Mouse (Mus musculus): ENCODE results near the gene Gm6993.

Gm6993 gene

DNA sequence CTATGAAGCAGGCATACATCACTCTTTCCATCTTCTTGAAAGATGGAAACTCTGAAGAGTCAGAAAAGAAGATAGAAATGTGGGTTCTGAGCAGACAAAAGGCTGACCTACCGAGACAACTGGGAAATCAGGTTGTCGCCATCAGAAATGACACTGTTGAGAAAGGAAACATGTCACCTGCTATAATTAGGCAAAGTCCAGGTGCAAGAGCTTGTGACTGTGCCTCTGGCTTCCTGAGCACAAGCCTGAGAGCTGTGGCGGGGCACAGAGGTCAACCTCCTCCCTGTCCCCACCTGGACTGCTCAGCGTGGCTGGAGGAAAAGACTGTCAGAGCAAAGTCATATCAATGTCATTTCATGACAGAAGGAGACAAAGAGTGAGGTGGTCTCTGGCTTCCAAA, 772 bp upstream of the Gm6993 start:
- in situ Hi-C loops (cut with MboI), result no loop called here

- in situ Hi-C loops (cut with MboI), result no loop called here
Observed at GRCm38 (mm10) chr12:31241595-31242342, 1.2 kb downstream of the Gm6993 start.

- in situ Hi-C loops (cut with MboI), result no loop called here
Observed at GRCm38 (mm10) chr12:31244001-31244400, 3.4 kb downstream of the Gm6993 start.

DNA sequence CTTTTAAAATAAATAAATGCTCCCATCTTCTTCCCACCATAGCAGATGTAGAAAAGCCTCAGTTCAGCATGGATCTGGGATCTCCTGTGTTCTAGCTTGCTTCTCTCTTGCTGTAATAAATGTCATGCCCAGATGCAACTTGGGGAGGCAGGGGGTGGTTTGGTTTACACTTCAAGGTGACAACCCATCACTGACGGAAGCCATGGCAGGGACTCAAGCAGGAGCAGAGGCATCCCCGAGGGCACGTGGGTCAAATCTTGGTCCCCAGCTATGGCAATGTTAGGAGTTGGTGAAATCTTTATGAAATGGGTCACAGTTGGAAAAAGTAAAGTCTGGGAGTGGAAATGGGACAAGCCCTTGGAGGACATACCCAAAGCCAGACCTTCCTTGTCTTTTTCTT, 4.1 kb downstream of the Gm6993 start:
- in situ Hi-C loops (cut with MboI), result no loop called here

- in situ Hi-C loops (cut with MboI), result no loop called here
Observed at GRCm38 (mm10) chr12:31246153-31246552, 5.6 kb downstream of the Gm6993 start.

GRCm38 (mm10) chr12:31246615-31247014, 6.0 kb downstream of the Gm6993 start:
- in situ Hi-C loops (cut with MboI), result no loop called here

GRCm38 (mm10) chr12:31248165-31248564, 7.6 kb downstream of the Gm6993 start:
- in situ Hi-C loops (cut with MboI), result no loop called here

- in situ Hi-C loops (cut with MboI), result no loop called here
Observed at GRCm38 (mm10) chr12:31248681-31249080, 8.1 kb downstream of the Gm6993 start.

DNA sequence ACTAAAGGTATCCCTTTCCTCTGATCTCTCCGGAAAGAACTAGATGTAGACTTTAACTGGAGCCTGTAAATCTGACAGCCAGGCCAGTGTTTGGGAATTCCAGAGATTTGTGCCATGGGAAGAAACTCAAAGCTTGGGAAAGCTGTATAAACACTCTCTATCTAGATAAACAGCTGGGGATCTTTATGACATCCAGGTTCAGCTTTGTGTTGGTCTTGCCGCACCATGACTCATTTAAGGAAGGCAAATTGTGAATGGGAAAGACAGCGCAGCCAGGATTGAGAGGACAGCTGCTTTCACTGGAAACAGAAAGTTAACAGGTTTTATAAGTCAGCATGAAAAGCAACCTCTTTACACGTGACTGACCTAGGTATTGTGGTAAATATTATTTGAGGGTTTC, 11.7 kb downstream of the Gm6993 start:
- in situ Hi-C loops (cut with MboI), result no loop called here

GRCm38 (mm10) chr12:31254978-31255377, 14.4 kb downstream of the Gm6993 start:
- in situ Hi-C loops (cut with MboI), result no loop called here

- in situ Hi-C loops (cut with MboI), result no loop called here
Observed at GRCm38 (mm10) chr12:31256121-31256903, 15.7 kb downstream of the Gm6993 start.

DNA sequence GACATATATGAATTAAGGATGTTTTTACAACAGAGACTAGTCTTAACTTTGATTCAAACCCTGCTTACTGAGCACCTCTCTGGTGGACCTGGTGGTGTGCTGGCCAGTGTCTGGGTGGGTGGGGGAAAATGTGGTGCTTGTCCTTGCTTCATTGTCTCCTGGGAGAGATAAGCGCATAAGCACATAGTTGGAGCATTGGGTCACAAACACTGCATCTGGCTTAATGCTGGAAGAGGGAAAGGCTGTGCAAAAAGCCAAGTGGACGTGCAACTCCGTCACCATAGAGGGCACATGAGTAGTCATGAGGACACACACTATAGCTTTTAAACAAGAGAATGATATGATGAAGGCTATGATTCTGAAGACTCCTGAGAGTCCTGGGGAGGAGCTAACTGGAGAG, 21.3 kb downstream of the Gm6993 start:
- in situ Hi-C loops (cut with MboI), result no loop called here

- in situ Hi-C loops (cut with MboI), result no loop called here
Observed at GRCm38 (mm10) chr12:31263921-31264320, 23.4 kb downstream of the Gm6993 start.

DNA sequence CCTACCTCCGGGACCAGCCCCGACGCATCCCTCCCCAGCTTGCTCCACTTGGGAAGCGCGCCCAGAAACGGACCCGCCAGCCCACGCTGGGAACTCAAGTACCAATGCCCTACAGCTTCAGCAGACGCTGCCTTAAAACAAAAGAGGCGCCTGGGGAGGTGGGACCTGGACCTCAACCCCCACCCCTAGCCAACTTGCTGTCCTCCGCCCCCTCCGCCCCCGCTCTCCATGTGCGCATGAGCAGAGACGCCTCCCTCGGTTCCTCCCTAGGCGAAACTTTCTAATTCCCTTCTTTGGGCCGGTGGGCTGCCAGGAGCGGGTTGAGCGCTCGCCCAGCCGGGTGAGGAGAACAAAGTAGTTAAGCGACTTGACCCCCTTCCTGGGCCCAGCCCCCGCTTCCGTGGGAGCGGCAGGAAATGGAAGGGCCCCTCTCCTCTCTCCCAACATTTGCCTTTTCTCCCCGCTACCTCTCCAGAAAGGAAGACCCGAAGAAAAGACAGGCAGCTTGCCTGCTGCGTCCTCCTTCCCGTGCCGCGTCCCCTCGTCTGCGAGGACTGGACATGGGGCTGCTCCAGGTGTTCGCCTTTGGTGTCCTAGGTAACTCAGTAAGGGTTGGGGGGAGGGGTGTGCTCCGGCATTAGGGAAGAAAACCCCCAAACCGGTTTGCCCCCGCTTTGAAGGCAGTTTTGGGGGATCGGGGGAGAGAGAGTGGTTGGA, 24.6 kb downstream of the Gm6993 start, which contains the start of gene Lamb1:
TSS of gene Lamb1 (plus strand) at position 230 of the 717 bp plus-strand sequence.
- in situ Hi-C loops (cut with MboI), result no loop called here

GRCm38 (mm10) chr12:31265722-31266431, 25.3 kb downstream of the Gm6993 start:
- in situ Hi-C loops (cut with MboI), result no loop called here

DNA sequence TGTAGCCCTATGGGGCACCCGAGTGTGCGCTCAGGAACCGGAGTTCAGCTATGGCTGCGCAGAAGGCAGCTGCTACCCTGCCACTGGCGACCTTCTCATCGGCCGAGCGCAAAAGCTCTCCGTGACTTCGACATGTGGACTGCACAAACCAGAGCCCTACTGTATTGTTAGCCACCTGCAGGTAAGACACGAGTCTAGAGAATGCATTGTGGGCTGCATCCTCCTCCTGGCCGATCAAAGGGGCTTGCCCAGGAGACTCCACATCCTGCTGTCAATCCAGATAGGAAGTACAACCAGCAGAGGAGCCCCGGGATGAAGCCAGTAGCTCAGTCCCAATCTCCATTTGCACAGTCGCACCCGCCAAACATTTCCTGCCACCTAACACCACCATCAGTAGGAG, 26.1 kb downstream of the Gm6993 start:
- in situ Hi-C loops (cut with MboI), result no loop called here

DNA sequence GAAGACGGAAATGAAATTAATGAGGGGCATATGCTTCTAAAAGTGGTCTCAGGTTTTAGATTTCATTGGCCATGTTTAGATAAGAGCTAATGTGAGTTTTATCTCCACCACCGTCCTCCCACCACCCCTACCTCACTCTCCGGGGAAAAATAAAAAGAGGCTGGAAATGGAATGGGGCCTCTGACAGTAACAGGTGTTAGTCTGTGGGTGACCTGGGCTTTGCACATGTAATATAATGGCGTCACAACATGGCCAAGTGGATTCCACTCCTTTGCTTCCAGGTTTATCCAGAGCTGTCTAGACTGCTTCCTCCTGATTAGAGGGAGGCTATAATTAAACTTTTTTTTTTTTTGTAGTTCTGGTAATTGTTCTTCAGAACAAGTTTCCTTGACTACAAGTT, 26.8 kb downstream of the Gm6993 start:
- in situ Hi-C loops (cut with MboI), result no loop called here

DNA sequence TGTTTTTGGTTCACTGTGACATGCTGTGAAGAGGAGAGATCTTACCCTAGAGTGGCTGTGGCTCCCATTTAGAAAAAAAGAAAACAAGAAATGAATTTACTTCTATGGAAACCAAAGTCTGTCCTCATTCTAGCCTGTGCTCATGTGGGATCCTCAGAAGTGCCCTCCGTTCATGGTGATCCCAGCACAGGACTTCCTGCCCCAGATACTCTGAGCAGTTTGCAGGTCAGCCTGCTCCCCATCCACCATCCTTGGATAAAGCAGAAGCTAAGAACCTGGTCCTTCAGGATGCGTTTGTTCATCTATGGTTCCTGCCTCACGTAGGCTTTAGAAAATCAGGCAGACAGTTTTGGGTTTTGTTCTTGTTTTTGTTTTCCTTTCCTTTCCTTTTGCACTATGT, 27.7 kb downstream of the Gm6993 start:
- in situ Hi-C loops (cut with MboI), result no loop called here

- in situ Hi-C loops (cut with MboI), result no loop called here
Observed at GRCm38 (mm10) chr12:31269020-31269597, 28.5 kb downstream of the Gm6993 start.

- in situ Hi-C loops (cut with MboI), result no loop called here
Observed at GRCm38 (mm10) chr12:31270361-31270760, 29.8 kb downstream of the Gm6993 start.

DNA sequence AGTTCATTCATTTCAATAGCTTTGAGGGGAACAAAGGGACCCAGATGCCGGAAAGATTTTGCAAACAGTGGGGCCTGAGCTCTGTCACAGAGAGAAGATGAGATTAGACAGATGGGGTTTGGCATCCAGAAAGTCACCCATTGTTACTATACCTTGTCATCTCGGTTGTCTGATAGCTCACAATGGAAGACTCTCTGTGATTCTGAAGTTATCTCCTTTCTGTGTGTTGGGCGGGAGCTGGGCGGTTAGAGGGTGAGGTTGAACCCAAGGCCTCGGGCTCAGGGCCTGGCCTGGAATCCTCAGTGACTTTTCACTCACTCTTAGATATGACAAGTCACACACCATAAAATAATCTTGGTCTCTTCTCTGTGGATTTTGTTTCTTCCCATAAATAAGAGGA, 30.2 kb downstream of the Gm6993 start:
- in situ Hi-C loops (cut with MboI), result no loop called here

All from mature B cell (primary cell).